Mouse (Mus musculus): ENCODE data around the gene Pcca. TPM values are rescaled to one million over a fixed set of nuclear protein-coding genes. Genes with fewer than 3 reads are reported as not detected.
"Not testable (repeated sequence)": the region's sequence is repeated elsewhere in the genome, so short reads cannot be mapped to it uniquely, and the experiment has no call there.

Pcca gene
- total RNA-seq, 1 experiment from 2014 or later, result 37.0 TPM

DNA sequence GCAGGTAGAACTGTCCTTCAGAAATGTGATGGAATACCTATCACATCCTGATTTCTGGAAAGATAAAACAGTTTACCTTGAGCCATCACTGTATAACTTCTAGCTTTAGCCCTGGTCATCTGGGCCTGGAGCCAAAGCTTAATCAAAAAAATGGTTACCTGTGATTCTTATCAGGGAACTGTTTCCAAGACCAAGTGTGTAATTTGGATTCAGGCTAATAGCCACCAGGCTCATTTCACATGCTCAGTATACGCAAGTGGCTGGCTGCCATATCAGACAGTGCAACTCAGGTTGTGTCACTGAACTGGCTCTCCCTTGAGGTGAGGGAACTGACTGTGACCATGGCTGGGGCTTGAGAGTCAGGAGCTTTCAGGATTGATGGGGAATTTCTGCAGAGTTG lies 14.3 kb downstream of the Pcca start:
- no peak for ATAC-seq (replicated peaks in 1 of 2; ENCODE audit: insufficient read depth in 1 of 2, low FRiP score in 2 of 2, low TSS enrichment in 1 of 2, low read depth in 1 of 2, poor library complexity in 2 of 2, severe bottlenecking in 2 of 2)

DNA sequence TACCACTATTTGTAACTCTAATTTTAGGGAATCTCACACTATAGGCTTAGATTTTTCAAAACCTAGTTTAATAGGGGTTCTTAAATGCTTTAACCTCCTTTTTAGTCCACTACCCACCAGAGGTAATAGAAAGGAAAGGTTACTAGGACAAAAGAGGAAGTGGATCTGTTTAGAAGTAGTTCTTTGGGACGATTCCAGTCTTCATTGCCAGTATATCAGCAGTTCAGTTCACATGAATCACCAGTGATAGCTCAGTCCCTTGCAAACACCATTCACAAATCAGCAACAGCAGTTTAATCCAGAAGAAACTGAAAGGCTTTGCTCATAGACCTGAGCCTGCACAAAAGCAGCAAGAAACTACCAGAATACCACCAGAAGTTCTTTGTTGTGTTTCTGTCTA lies 14.8 kb downstream of the Pcca start:
- ATAC-seq (replicated peaks in 1 of 2; ENCODE audit: insufficient read depth in 1 of 2, low FRiP score in 2 of 2, low TSS enrichment in 1 of 2, low read depth in 1 of 2, poor library complexity in 2 of 2, severe bottlenecking in 2 of 2), result no peak

DNA sequence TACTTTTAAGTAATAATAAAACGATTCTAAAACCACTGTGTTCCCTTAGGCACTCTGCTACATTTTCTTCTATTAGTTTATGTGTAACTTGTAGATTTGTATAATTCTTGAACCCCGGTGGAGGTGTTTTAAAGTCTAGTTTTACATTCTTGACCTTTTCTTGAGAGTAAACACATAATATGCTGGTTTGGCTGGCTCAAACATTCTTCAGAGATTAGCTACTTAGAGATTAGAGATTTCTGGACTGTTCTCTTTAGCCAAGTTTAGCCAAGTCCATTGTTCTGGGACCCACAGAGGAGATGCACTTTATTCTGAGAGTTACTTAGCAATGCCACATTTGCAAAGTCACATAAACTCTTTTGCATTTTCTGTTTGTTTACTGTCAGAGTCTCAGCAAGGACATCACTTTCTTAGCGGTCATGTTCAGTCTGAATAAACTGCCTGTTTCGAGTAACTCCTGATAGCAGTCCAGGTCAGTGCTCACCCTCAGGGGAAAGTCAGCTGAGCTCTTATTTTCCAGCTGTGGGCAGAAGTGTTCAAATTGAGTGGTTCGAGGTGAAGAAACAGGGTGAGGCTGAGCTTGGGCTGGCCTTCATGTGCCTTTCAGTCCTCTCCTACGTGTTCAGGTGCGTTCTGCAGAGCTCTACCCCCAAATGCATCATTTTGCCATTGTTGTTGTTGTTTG lies 18.8 kb downstream of the Pcca start:
- ATAC-seq (replicated peaks in 1 of 2; ENCODE audit: insufficient read depth in 1 of 2, low FRiP score in 2 of 2, low TSS enrichment in 1 of 2, low read depth in 1 of 2, poor library complexity in 2 of 2, severe bottlenecking in 2 of 2), result no peak

DNA sequence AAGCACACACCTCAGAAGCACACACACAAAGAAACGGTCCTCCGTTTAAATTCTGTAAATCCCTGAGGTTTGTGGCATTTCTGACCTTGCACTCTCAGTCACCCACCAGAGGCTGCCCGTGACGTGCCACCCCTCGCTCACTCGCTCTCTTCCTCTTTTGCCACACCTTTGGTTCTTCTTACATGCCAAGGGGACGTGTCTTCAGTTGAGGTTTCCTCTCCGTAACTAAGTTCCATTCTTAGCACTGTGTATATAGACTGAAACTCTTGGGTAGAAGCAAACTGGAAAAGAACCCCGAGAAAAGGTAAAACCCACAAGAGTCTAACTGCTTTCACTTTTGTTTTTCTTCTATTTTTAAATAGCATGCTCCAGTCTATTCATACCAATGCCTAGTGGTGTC lies 23.2 kb downstream of the Pcca start:
- peak; percentile 99 for ATAC-seq (replicated peaks in 1 of 2; ENCODE audit: insufficient read depth in 1 of 2, low FRiP score in 2 of 2, low TSS enrichment in 1 of 2, low read depth in 1 of 2, poor library complexity in 2 of 2, severe bottlenecking in 2 of 2)

DNA sequence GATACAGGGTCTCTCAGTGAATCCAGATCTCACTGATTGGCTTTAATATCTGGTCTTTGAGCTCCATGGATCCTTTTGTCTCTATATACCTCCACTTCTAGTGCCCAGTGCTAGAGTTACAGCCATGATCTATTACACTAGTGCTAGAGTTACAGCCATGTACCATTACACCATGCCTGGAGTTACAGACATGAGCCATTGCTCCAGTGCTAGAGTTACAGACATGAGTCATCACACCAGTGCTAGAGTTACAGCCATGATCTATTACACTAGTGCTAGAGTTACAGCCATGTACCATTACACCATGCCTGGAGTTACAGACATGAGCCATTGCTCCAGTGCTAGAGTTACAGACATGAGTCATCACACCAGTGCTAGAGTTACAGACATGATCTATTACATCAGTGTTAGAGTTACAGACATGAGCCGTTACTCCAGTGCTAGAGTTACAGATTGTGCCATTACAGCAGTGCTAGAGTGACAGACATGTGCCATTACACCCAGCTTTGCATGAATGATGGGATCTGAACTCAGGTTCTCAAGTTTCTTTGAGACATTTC lies 26.8 kb downstream of the Pcca start:
- ATAC-seq (replicated peaks in 1 of 2; ENCODE audit: insufficient read depth in 1 of 2, low FRiP score in 2 of 2, low TSS enrichment in 1 of 2, low read depth in 1 of 2, poor library complexity in 2 of 2, severe bottlenecking in 2 of 2), result not testable (repeated sequence)

DNA sequence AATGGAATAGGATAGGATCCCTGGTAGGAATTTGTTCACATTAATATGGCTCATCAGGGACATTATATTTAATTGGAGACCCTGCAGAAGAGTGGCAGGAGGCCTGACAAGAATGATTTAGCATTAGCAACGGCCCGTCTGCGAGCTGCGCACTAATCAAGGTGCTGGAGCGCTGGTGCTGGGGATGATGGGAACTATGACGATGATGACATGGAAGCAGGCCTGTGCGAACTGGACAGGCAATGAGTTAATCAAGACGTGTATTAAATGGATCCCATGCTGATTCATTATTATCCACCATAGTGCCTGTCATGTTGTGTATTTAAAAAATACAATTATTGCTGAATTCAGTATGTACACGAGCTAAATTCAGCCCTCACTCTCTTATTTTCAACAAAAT lies 36.7 kb downstream of the Pcca start:
- no peak for ATAC-seq (replicated peaks in 1 of 2; ENCODE audit: insufficient read depth in 1 of 2, low FRiP score in 2 of 2, low TSS enrichment in 1 of 2, low read depth in 1 of 2, poor library complexity in 2 of 2, severe bottlenecking in 2 of 2)

DNA sequence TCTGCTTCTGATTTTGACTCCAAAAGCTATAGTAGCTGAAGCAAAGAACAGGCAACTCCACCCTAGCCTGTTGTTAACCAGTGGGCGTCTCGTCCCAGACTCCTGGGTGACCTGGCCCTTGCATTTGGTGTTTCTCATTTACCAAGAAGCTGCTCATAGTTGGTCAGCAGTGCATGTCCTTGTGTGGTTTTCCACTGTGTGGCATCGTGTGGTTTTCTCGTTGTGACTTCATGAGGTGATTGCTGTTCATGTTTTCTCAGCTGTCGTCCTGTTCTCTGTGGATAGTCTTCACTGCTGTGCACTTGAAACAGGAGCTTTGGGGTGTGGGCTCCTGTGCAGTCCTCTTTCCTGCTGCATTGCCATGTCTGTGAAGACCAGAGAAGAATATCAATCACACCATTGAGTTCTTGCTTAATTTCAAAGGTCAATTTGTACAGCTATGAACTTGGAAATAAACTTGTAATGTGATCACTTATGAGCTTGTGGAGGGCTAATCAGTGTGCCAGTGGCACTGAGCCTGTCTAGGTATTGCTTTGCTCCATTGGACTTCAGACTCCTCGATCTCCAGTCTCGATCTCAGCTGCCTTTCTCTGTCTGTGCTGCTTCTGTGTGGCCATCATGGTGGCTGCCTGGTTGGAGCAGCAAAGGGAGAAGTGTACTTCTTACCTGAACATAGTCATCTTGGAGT lies 40.1 kb downstream of the Pcca start:
- no peak for ATAC-seq (replicated peaks in 1 of 2; ENCODE audit: insufficient read depth in 1 of 2, low FRiP score in 2 of 2, low TSS enrichment in 1 of 2, low read depth in 1 of 2, poor library complexity in 2 of 2, severe bottlenecking in 2 of 2)

DNA sequence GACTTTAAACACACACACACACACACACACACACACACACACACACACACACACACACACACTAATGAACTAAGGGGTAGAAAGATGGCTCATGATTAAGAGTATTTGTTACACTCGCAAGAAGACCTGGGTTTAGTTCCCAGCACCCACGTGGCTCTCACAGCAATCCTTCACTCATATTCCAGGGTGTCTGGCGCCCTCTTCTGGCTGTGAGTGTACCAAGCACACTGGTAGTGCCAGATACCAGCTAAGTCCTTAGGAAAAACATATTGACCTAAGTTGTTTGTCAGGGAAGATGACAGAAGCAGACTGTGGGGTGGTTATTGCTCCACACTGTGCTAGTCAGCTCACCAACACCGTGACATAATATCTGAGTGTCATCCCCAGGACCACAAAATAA lies 43.7 kb downstream of the Pcca start:
- no peak for ATAC-seq (replicated peaks in 1 of 2; ENCODE audit: insufficient read depth in 1 of 2, low FRiP score in 2 of 2, low TSS enrichment in 1 of 2, low read depth in 1 of 2, poor library complexity in 2 of 2, severe bottlenecking in 2 of 2)

DNA sequence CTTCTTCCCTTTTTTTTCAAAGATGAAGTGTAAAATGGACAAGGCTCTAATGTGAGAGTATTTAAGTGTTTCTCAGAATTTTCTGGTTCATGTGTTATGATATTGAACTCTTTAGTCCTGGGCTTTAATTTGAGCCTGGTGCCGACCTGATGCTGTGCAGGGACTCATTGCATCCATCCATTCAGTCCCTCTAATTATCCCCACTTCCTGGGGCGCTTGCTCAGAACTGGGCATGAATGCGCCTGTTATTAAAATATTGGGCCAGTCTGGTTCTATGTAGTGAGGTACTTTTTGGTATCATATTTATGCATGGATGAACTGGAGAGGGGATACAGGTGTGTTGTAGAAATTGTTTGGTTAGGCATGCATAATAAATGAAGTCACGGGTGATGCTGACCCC lies 47.9 kb downstream of the Pcca start:
- no peak for ATAC-seq (replicated peaks in 1 of 2; ENCODE audit: insufficient read depth in 1 of 2, low FRiP score in 2 of 2, low TSS enrichment in 1 of 2, low read depth in 1 of 2, poor library complexity in 2 of 2, severe bottlenecking in 2 of 2)

DNA sequence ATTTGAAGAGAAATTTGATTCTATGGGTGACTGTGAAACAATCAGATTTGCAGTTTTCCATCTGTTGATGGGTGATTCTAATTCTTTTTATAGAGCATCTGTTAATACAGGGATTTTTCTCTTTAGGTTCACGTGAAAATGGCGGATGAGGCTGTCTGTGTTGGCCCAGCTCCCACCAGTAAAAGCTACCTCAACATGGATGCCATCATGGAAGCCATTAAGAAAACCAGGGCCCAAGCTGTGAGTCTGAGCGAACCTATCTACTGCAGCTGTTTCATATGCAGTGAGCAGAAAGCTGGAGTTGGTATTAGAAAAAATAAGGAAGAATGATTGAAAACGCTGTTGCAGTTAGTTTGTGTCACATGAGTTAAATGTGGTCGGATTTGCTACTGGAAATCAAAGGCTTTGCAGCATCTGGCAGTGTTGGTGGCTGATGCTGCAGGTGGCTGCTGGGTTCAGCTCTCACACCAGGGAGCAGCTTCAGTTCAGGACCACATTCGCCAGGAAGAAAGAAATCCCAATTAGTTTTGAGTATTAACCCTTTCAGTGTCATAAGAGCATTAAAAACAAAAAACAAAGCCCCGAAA lies 48.5 kb downstream of the Pcca start:
- ATAC-seq (replicated peaks in 1 of 2; ENCODE audit: insufficient read depth in 1 of 2, low FRiP score in 2 of 2, low TSS enrichment in 1 of 2, low read depth in 1 of 2, poor library complexity in 2 of 2, severe bottlenecking in 2 of 2), result no peak

DNA sequence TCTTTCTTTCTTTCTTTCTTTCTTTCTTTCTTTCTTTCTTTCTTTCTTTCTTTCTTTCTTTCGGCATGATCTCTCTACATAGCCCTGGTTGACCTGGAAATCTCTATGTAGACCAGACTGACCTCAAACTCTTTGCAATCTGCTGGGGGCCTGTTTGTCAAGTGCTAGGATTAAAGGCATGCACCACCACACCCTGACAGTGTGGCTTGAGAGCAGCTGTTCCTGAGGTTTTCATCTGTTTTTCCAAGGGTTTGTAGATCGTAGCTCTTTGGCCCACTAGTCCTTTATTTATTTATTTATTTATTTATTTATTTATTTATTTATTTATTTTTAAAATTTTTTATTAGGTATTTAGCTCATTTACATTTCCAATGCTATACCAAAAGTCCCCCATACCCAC lies 50.0 kb downstream of the Pcca start:
- ATAC-seq (replicated peaks in 1 of 2; ENCODE audit: insufficient read depth in 1 of 2, low FRiP score in 2 of 2, low TSS enrichment in 1 of 2, low read depth in 1 of 2, poor library complexity in 2 of 2, severe bottlenecking in 2 of 2), result not testable (repeated sequence)

DNA sequence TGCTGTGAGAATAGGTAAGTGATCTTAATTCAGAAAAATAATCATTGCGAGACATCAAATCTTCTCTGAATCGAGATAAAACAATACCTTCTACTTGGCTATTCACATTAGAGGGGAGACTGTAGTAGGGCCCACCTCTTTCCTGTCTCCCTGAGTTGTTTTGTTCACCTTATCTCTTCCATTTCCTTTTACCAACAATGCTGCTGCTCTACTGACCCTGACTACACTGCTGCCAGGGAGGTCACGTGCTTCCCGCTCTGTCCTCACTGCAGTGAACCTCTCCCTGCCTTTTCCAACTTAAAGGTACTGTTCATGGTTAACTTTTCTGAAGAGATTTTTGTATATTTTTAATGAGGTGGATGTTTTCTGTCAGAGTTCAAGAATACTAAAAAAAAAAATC lies 52.8 kb downstream of the Pcca start:
- no peak for ATAC-seq (replicated peaks in 1 of 2; ENCODE audit: insufficient read depth in 1 of 2, low FRiP score in 2 of 2, low TSS enrichment in 1 of 2, low read depth in 1 of 2, poor library complexity in 2 of 2, severe bottlenecking in 2 of 2)

DNA sequence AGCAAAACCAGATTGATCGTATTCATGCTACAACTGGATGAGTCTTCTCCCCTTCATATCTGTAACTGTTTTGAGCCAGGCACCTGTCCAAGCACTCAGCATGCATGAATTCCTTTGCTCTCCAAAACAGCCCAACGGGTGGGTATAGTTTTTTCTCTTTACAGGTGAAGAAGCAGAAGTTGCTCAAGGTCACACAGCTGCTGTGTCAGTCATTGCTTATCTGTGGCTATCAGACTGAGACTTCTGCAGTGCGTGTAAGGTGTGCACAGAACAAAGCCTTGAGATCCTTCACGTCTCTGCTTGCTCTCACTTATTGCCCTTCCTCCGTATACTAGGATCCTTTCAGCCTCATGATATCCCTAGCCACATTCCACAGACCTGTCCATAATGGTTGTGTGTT lies 63.4 kb downstream of the Pcca start:
- ATAC-seq (replicated peaks in 1 of 2; ENCODE audit: insufficient read depth in 1 of 2, low FRiP score in 2 of 2, low TSS enrichment in 1 of 2, low read depth in 1 of 2, poor library complexity in 2 of 2, severe bottlenecking in 2 of 2), result no peak

DNA sequence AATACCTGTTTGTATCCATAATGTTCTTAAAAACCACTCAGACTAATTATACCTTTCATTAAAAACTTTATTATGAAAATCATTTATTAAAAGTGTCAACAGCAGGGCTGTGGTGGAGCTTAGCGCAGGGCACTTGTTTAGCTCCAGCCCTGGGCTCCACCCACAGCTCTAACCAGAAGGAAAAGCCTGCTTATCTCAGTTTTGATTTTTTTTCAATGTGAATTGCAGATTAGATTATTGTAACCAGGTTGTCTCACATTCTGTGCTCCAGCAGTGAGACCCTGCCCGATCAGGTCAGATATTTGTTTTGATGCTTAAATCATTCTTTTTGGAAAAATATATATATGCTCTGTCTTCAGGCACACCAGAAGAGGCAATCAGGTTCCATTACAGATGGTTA lies 64.7 kb downstream of the Pcca start:
- ATAC-seq (replicated peaks in 1 of 2; ENCODE audit: insufficient read depth in 1 of 2, low FRiP score in 2 of 2, low TSS enrichment in 1 of 2, low read depth in 1 of 2, poor library complexity in 2 of 2, severe bottlenecking in 2 of 2), result peak; percentile 51 to 52; a peak in 1 of 4 replicates

DNA sequence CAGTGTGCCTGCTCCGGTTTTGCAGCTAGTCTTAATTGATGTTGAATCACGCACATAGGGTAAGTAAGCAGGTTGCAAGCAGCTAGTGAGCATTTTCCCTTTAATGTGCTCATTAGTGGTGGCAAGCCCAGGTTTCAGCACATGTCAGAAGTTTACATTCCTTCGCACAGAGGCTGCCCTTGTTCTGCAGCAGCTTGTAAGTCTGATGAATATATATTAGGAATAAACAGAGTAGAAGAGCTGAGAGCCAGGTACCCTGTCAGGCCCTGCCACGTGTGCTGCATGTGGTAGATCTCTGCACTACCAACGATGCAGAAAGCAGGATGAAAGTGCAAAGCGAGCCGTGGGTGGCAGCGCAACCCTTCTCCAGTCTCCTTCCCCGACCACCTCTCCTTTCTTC lies 65.7 kb downstream of the Pcca start:
- no peak for ATAC-seq (replicated peaks in 1 of 2; ENCODE audit: insufficient read depth in 1 of 2, low FRiP score in 2 of 2, low TSS enrichment in 1 of 2, low read depth in 1 of 2, poor library complexity in 2 of 2, severe bottlenecking in 2 of 2)

DNA sequence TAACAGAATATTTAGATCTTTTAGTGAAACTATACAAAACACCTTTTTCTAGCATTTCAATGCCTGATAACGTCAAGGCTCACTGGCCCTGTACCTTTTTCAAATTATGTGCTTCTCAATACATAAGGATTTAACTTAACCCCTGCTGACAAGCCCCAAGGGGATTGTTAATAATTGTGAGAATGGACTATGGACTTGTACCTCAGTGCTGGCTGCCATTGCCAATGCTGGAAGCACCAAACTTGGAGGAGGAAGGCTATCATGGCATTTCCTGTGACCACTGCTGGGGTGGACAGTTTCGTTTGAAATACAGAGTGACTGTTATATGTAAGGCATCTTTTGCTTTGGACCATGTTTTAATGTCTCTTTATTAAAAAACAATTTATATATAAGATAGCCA lies 68.6 kb downstream of the Pcca start:
- no peak for ATAC-seq (replicated peaks in 1 of 2; ENCODE audit: insufficient read depth in 1 of 2, low FRiP score in 2 of 2, low TSS enrichment in 1 of 2, low read depth in 1 of 2, poor library complexity in 2 of 2, severe bottlenecking in 2 of 2)

DNA sequence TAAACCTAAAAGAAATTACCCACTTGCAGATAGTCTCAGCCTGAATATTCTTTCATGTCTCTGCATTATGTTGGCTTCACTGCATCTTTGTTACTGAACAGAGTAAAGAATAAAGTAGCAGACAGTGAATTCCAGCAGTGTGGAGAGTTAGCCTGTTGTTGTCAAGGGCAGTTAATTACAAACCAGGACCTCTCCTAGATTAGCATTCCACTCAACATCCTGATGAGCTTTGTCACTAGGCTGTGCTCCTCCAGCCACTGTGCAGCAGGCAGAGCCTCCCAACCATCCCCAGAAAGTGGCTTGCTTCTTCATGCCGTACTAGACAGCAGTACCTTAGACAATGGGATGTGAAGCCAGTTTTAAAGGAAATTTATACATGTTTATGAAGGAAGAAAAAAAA lies 72.4 kb downstream of the Pcca start:
- ATAC-seq (replicated peaks in 1 of 2; ENCODE audit: insufficient read depth in 1 of 2, low FRiP score in 2 of 2, low TSS enrichment in 1 of 2, low read depth in 1 of 2, poor library complexity in 2 of 2, severe bottlenecking in 2 of 2), result no peak

DNA sequence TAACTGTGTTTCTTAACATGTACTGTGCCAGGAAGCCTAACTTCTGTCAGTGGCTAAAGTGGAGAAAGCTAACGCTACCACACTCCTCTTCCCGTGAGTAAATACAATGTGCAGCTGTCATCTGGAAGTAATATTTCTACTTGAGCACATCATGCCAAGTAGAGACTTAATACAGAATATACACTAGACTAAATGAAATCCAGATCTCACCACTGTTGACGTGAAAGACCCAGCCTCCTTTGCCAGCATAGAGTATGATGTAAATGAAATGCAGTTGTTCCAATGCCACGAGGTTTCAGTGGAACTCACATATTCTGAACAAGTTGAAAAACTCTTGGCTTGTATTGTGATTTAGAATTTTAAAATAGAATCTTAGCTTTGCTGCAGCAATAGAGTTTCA lies 73.3 kb downstream of the Pcca start:
- no peak for ATAC-seq (replicated peaks in 1 of 2; ENCODE audit: insufficient read depth in 1 of 2, low FRiP score in 2 of 2, low TSS enrichment in 1 of 2, low read depth in 1 of 2, poor library complexity in 2 of 2, severe bottlenecking in 2 of 2)
